Mouse (Mus musculus) forebrain, embryonic 13.5 days (tissue): ENCODE measurements around the gene Mief1. TPM values are rescaled to one million over a fixed set of nuclear protein-coding genes. Genes with fewer than 3 reads are reported as not detected.

Experiments used
- ATAC-seq: fragments of 200-750 bp; cut with Nextera tagmentation; 2 replicates; pipeline ENCODE4 v1.8.0; 2017
- H3K27ac ChIP-seq: fragments of 300-500 bp; sonication (generic); 2 replicates; pipeline ENCODE4 v1.5.1; 2015; ENCODE audit warnings: inconsistent platforms, mild to moderate bottlenecking, moderate library complexity
- H3K27me3 ChIP-seq: fragments of 300-500 bp; sonication (generic); 2 replicates; pipeline ENCODE4 v1.6.1; 2015; ENCODE audit warnings: mild to moderate bottlenecking, inconsistent platforms
- H3K36me3 ChIP-seq: fragments of 300-500 bp; sonication (generic); 2 replicates; pipeline ENCODE4 v1.6.1; 2015; ENCODE audit warnings: mild to moderate bottlenecking, inconsistent platforms; ENCODE audit not compliant: poor library complexity, severe bottlenecking
- H3K4me1 ChIP-seq: fragments of 300-500 bp; sonication (generic); 2 replicates; pipeline ENCODE4 v1.6.1; 2015; ENCODE audit warnings: inconsistent platforms
- H3K4me2 ChIP-seq: fragments of 300-500 bp; sonication (generic); 2 replicates; pipeline ENCODE4 v1.6.1; 2015; ENCODE audit warnings: inconsistent platforms, mild to moderate bottlenecking, moderate library complexity
- H3K4me3 ChIP-seq: fragments of 300-500 bp; sonication (generic); 2 replicates; pipeline ENCODE4 v1.5.1; 2015; ENCODE audit warnings: mild to moderate bottlenecking, inconsistent platforms
- H3K9ac ChIP-seq: fragments of 300-500 bp; sonication (generic); 2 replicates; pipeline ENCODE4 v1.6.1; 2015; ENCODE audit warnings: mild to moderate bottlenecking, inconsistent platforms
- H3K9me3 ChIP-seq: fragments of 300-500 bp; sonication (generic); replicated peaks from 2 replicates; pipeline ENCODE4 v1.6.1; 2016; ENCODE audit warnings: inconsistent platforms
- WGBS: fragments of 180-500 bp; shearing (Covaris S2); methylation state at CpG from one replicate; pipeline ENCODE4 v1.1.7; 2015; 5-methylcytosine and 5-hydroxymethylcytosine counted together
- polyA plus RNA-seq: library from polyadenylated mRNA; unstranded; fragments of >200 nt; fragmentation: Nextera tagmentation; extraction: Ambion mirVana; gene quantifications from 2 replicates; pipeline ENCODE4 v1.2.1, GENCODE M21; 2015

The Mief1 gene
- polyA plus RNA-seq, 1 experiment from 2014 or later: 40.3 TPM

GRCm38 (mm10) chr15:80277625-80278024 is 43.8 kb downstream of the Mief1 start:
- H3K27ac ChIP-seq: no peak overlapping the region
- WGBS: 2% methylated on average over 6 of the region's 6 CpGs
- no peak overlapping the region for H3K4me3 ChIP-seq
- H3K27me3 ChIP-seq: peaks cover 33% of the 10 kb centered on the region; the same call in 1 of the 2 replicates
- no peak overlapping the region for H3K4me2 ChIP-seq
- ATAC-seq: no peak
- H3K9me3 ChIP-seq: no peaks in the 10 kb centered on the region
- no peaks in the 10 kb centered on the region for H3K36me3 ChIP-seq
- no peak overlapping the region for H3K9ac ChIP-seq
- H3K4me1 ChIP-seq: peaks cover 4% of the 10 kb centered on the region; the same call in 1 of the 2 replicates

GRCm38 (mm10) chr15:80278121-80278759 is 44.4 kb downstream of the Mief1 start:
- Histone ChIP-seq H3K27ac (no peak overlapping the region), H3K4me3 (no peak overlapping the region), H3K36me3 (no peaks in the 10 kb centered on the region), H3K27me3 (peaks cover 37% of the 10 kb centered on the region; the same call in 1 of the 2 replicates), H3K4me2 (no peak overlapping the region), H3K9ac (no peak overlapping the region), H3K9me3 (no peaks in the 10 kb centered on the region), H3K4me1 (peaks cover 4% of the 10 kb centered on the region; the same call in 1 of the 2 replicates)
- WGBS: 78% methylated on average over 5 of the region's 5 CpGs
- no peak for ATAC-seq

GRCm38 (mm10) chr15:80279053-80279452 is 45.2 kb downstream of the Mief1 start:
- peaks cover 4% of the 10 kb centered on the region; the same call in 1 of the 2 replicates for H3K4me1 ChIP-seq
- 92% methylated on average over 2 of the region's 2 CpGs for WGBS
- no peak overlapping the region for H3K4me3 ChIP-seq
- no peak overlapping the region for H3K4me2 ChIP-seq
- peaks cover 35% of the 10 kb centered on the region; the same call in 1 of the 2 replicates for H3K27me3 ChIP-seq
- H3K9me3 ChIP-seq: no peaks in the 10 kb centered on the region
- ATAC-seq: no peak
- H3K9ac ChIP-seq: no peak overlapping the region
- no peak overlapping the region for H3K27ac ChIP-seq
- no peaks in the 10 kb centered on the region for H3K36me3 ChIP-seq

- no peak overlapping the region for H3K9ac ChIP-seq
- H3K27ac ChIP-seq: no peak overlapping the region
- no peaks in the 10 kb centered on the region for H3K36me3 ChIP-seq
- H3K4me3 ChIP-seq: no peak overlapping the region
- 16% methylated on average over 6 of the region's 6 CpGs for WGBS
- peaks cover 4% of the 10 kb centered on the region; the same call in 1 of the 2 replicates for H3K4me1 ChIP-seq
- ATAC-seq: no peak
- no peaks in the 10 kb centered on the region for H3K9me3 ChIP-seq
- H3K27me3 ChIP-seq: peaks cover 45% of the 10 kb centered on the region
- no peak overlapping the region for H3K4me2 ChIP-seq
Measured at GRCm38 (mm10) chr15:80280646-80281045, 46.8 kb downstream of the Mief1 start.

- H3K27ac ChIP-seq: no peak within 1 kb of the TSS
Measured at GRCm38 (mm10) chr15:80286851-80287415, 53.1 kb downstream of the Mief1 start, which contains the start of gene Cacna1i. Cacna1i (plus strand) TSS chr15:80287238.

GRCm38 (mm10) chr15:80288036-80288435 is 54.2 kb downstream of the Mief1 start:
- Histone ChIP-seq H3K4me1 (peaks cover 14% of the 10 kb centered on the region), H3K36me3 (no peaks in the 10 kb centered on the region), H3K9me3 (no peaks in the 10 kb centered on the region), H3K4me2 (peak overlapping the region; percentile 87), H3K27ac (no peak overlapping the region), H3K4me3 (peak overlapping the region; percentile 51), H3K9ac (peak overlapping the region; percentile 63), H3K27me3 (peaks cover 73% of the 10 kb centered on the region)
- ATAC-seq: no peak
- WGBS: 1% methylated on average over 23 of the region's 23 CpGs

More at GRCm38 (mm10) chr15:80286851-80287415, 53.1 kb downstream of the Mief1 start, which contains the start of gene Cacna1i:
- WGBS: 2% methylated on average over 50 of the region's 50 CpGs
- peaks cover 14% of the 10 kb centered on the region for H3K4me1 ChIP-seq
- H3K36me3 ChIP-seq: no peaks in the 10 kb centered on the region
- H3K27me3 ChIP-seq: peaks cover 84% of the 10 kb centered on the region
- no peaks in the 10 kb centered on the region for H3K9me3 ChIP-seq
- H3K4me3 ChIP-seq: peak within 1 kb of the TSS; percentile 51
- peak within 1 kb of the TSS; percentile 63 for H3K9ac ChIP-seq
- H3K4me2 ChIP-seq: peak within 1 kb of the TSS; percentile 87
- ATAC-seq: peak; percentile 73

- H3K27me3 ChIP-seq: peaks cover 68% of the 10 kb centered on the region
- H3K9me3 ChIP-seq: no peaks in the 10 kb centered on the region
- H3K27ac ChIP-seq: no peak overlapping the region
- H3K4me2 ChIP-seq: peak overlapping the region; percentile 2; the same call in 1 of the 2 replicates
- no peak for ATAC-seq
- WGBS: 8% methylated on average over 10 of the region's 10 CpGs
- H3K4me1 ChIP-seq: peaks cover 14% of the 10 kb centered on the region
- H3K9ac ChIP-seq: no peak overlapping the region
- no peaks in the 10 kb centered on the region for H3K36me3 ChIP-seq
- H3K4me3 ChIP-seq: no peak overlapping the region
Measured at GRCm38 (mm10) chr15:80289436-80289835, 55.6 kb downstream of the Mief1 start.

GRCm38 (mm10) chr15:80297146-80297545 is 63.3 kb downstream of the Mief1 start:
- H3K27me3 ChIP-seq: no peaks in the 10 kb centered on the region
- ATAC-seq: no peak
- no peaks in the 10 kb centered on the region for H3K4me1 ChIP-seq
- H3K9me3 ChIP-seq: peaks cover 5% of the 10 kb centered on the region; the same call in 1 of the 2 replicates
- no peak overlapping the region for H3K4me3 ChIP-seq
- H3K27ac ChIP-seq: no peak overlapping the region
- H3K9ac ChIP-seq: no peak overlapping the region
- 98% methylated on average over 1 of the region's 1 CpGs for WGBS
- H3K4me2 ChIP-seq: no peak overlapping the region
- no peaks in the 10 kb centered on the region for H3K36me3 ChIP-seq

Other genes starting within 250 kb of the Mief1 start
- 1.9 and 2.1 TPM in 2 replicates for gene Pdgfb, start 219.0 kb upstream of the Mief1 start, polyA plus RNA-seq
- gene Syngr1, start 142.7 kb upstream of the Mief1 start, polyA plus RNA-seq: 21.5 and 22.8 TPM in 2 replicates
- gene Rpl3, start 142.2 kb upstream of the Mief1 start, polyA plus RNA-seq: 733 and 735 TPM in 2 replicates
- gene Tab1, start 100.9 kb upstream of the Mief1 start, polyA plus RNA-seq: 36.6 and 42.4 TPM in 2 replicates
- 7.3 and 7.8 TPM in 2 replicates for gene Mgat3, start 60.3 kb upstream of the Mief1 start, polyA plus RNA-seq
- 2.7 TPM in 1 of 2 replicates, not detected in the other for gene AC140267.1, start 1.8 kb downstream of the Mief1 start, polyA plus RNA-seq
- 129 and 138 TPM in 2 replicates for gene Atf4, start 21.2 kb downstream of the Mief1 start, polyA plus RNA-seq
- 62.0 and 63.8 TPM in 2 replicates for gene Rps19bp1, start 30.3 kb downstream of the Mief1 start, polyA plus RNA-seq
- 0.25 and 0.39 TPM in 2 replicates for gene Cacna1i, start 53.2 kb downstream of the Mief1 start, polyA plus RNA-seq